Mouse (Mus musculus): ENCODE data around the gene Epm2a.

- no peak for TF ChIP-seq CTCF (IDR thresholded peaks at IDR 0.05; ENCODE audit: extremely low read depth, insufficient read depth, low read length)
- TF ChIP-seq POLR2A (IDR thresholded peaks at IDR 0.05; ENCODE audit: extremely low read depth, insufficient read depth, low read length) = no peak
These were observed 1.6 kb downstream of the Epm2a start for GRCm38 (mm10) chr10:11344536-11345468.

All from cortical plate, adult 2 months (tissue).